Mouse (Mus musculus): ENCODE measurements around the gene Gria1.

The Gria1 gene

DNA sequence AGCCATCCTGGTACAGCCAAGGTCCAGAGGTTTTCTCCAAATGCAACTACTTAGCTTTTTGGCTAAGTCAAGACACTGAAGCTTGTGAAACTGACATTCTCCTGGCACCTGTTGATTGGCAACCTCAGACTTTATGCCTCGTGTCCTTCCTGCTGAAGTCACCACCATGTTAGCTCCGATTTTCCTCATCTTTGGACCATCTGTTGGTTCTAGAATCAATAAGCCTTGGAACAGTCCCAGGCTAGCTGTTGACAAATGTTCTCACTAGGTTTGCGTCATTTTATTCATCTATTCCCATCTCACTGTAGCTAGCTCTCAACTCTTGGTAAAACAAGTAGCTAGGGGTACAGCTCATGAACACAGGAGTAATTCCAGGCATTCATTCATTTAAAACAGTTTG lies 51.3 kb downstream of the Gria1 start:
- no peak for DNase-seq

DNA sequence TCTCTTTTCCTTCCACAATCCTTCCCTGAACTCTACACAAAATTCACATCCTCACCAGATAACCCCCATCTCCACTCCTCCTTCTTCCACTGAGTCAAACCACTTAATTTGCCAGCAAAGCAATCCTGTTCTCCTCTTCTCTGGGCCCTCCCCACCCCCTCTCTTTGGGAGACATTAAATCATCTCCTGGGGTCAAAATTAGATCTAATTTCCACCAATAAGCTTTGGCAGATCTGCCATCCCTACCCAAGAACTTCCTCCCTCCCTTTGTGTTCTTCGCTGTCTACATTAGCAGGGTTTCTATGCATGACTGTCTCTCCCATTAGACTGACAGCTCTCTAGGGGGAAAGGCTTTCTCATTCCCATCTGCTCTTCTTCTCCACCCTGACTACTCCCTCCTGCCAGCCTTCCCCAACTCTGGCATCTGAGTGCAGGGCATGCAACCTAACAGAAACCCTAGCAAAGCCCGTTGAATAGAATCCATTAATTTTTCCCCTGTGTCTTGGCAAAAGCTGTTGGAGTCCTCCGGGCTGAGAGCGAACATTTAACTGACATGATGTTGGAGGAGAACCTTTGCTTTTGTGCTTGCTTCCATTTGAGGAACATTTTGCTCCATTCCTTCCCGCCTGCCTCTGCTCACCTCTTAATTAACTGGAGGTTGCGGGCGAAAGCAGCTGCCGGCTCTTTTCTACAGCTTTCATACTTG lies 59.2 kb downstream of the Gria1 start:
- no peak for DNase-seq

DNA sequence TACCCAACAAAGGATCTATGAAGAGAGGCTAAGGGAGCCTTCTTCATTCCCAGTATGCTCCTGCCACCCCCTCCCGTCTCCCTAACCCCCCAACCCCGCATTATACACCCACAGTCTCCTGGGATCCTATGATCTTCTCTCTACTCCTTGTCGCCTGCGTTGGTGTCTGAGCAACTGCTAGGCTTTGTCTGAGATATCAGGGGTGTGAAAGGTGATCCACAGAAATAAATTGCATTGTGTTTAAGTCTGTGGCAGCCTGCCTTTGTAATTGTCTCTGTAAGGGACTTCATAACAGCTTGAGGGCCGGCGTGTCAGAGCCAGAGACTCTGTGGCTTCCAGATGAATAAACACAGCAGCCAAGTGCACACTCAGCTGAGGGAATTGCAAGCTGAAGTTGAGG lies 61.0 kb downstream of the Gria1 start:
- DNase-seq, result no peak

DNA sequence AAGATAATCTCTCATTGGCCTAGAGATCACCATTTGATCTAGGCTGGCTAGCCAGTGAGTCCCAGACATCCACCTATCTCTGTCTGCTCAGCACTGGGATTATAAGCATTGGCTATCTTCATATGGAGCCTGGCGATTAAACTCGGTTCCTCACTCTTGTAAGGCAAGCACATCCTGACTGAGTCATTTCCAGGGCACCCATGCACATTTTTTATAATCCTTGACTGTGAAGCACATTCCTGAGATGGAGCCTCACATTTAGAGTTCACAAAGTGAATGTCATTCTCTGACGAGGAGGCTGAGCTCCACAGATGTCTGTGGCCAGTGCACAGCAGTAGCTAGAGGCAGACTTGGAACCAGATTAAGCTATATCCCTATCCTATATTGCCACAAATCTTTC lies 68.2 kb downstream of the Gria1 start:
- no peak for DNase-seq

DNA sequence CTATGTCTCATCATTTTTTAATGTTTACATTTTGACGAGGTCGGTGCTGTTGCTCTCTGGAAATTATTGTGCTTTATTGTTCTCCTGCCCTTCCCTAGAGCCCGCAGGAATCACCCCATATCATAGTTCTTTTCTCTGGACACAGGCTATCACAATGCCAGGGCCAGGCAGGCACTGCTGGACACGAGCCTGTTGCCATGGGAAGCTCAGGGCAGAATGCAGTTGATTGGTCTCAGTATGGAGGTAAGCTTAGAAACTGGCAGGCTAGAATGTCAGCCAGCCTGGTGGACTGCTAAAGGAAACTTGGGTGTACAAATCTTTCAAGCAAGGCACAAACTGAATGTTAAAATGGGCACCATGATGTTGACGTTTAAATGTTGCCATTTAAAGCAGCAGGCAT lies 78.3 kb downstream of the Gria1 start:
- DNase-seq, result no peak

DNA sequence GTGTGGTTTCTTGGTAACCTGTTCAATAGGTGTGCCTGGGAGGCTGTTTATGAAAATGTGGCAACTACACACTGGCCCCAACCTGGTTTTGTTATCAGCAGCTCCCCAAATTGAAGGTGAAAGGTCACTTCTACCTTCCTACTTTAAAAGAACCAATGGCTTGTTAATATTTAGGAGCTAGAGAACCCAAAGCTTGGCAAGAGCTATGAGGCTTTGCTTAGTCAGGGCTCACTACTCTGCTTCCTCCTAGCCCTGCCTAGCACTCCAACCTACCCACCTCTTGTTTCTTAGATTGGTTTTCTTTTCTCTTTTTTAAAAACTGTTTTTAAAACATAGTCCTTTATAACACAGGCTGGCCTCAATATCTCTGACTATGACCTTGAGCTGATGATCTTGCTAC lies 79.5 kb downstream of the Gria1 start:
- no peak for DNase-seq

DNA sequence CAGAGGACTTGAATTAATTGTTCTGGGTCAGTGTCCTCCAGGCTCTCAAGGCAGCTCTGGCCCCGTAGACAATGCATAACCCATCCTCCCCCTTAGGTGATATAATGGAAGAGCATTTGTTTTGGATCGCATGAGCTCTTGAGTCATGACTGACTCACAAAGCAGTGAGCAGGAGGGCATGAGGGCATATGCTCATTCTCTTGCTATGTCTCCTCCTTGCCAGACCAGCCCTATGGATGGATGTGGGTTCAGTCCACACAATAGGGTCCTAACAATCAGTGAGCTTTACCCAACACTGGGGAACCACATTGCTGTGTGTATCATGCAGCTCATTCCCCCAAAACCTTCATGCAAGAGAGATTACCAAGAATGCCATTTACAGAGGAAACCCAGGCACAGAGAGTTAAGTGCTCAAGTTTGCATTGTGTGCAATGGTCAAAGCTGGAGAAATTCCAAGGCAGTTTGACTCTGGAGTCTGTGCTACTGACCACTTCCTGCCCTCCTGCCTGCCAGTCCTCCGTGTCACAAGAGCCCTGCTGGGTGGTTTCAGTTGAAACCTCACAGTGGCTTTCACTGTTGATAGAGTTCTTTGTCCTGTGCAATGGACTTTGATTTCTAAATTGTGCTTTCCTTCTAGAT lies 80.2 kb downstream of the Gria1 start:
- DNase-seq, result peak in 1 of 2 experiments; percentile 9

DNA sequence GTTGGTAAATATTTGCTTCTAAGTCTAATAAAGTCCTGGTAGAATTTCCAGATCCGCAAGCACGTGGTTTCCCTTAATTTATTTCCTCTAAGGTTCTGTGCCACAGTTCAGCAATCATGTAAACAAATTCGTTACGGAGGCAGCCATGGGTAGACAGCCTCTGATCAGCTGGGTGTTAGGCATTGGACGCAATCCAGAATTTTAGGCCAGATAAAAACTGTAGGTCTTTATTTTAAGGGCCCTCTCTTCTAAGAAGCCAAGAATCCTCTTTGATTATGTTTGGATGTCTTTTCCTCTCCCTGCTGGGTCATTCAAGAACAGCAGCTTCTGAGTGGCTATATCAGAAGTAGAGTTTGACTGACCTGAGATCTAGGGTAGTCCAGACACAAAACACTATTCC lies 89.3 kb downstream of the Gria1 start:
- DNase-seq, result peak; percentile 13 to 33

DNA sequence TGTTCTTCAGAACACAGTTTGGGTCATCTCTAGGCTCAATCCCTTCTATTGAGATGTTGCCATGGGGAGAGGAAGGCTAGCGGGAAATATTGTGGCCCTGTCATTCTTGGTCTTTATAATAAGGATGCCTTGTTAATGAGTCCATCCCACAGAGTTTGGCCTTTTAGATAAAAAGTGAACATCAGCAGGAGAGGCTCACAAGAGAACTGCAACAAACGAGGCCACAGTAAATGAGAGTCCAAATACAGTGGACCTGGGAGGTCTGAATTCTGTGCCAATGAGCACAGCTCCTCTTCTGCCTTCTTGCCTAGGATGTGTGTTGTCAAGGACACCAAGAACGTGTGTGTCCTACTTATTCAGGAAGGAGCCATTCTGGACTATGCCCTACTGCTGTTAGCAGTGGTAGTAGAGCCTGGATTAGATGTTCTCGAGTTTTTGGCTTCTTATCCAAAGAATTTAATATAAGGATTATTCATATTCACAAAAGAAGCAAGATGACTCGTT lies 92.6 kb downstream of the Gria1 start:
- no peak for DNase-seq

DNA sequence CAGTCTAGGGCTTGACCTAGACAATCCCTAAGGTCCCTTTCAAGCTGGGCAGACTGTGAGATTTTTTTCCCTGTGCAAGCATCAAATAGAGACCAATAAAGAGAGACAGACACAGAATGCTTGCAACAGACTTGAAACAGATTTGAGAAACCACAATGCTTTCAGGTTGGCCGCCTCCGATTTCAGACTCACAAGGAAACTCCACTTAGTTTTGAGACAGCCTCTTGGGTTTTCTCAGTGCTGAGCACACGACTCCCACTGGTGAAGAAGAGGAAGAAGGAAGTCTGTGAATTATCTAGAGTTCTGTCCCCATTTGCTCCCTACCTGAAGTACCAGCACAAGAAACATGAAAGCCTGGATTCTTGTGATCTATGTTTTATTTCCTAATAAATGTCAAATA lies 94.5 kb downstream of the Gria1 start:
- no peak for DNase-seq

DNA sequence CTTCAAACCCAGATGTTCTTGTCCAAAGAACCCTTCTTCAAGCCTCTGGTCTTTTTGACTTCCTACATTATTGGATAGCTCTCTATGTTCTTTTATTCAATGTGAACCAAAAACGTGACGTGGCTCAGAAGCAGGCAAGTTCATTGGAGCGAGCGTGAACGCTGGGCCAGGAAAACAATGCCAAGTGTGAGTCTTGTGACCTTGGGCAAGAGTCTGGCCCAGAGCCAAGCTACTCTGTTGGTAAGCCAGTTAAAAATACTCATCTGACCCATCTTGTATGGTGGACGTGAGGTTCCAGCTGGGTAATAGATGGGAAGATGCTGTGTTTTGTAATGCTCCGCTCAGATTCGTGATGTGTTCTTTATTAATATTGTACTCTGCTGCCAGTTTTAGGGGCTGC lies 101.2 kb downstream of the Gria1 start:
- DNase-seq, result peak in 1 of 2 experiments; percentile 19

DNA sequence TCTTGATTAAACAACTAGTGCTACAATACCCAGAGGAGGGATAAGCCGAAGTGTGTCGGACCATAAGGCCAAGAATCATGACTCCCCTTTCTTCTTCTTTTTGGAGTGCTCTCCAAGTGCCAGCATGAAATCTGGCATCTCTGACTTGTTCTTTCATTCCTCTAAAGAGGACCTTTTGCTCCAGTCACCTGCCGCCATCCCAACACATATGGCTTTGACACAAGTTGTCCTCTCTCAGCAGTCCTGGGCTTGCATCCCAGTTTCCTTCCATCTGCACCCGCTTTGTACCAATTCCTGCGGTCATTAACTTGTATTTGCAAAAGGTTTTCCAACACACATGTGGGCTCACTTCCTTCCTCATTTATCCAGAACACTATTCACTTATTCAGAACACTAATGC lies 103.2 kb downstream of the Gria1 start:
- DNase-seq, result no peak

DNA sequence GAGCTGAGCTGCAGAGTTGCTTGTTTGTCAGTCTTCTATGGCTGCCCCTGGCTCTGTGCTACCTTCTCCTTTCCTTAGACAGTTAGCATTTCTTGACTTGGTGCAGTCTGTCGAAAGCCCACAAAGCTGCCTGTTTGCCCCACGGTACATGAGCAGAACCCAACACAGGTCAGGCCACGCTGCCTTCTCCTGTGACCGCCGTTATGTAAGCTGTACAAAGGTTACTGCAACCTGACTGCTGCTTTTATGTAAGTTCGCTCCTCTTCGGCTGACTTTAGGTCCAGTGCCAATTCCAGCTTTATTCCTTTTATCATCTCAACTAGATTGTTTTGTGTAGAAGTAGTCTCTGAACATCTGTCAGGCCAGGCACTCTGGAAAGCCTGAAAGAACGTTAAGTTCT lies 115.9 kb downstream of the Gria1 start:
- DNase-seq, result peak; percentile 72 to 80

DNA sequence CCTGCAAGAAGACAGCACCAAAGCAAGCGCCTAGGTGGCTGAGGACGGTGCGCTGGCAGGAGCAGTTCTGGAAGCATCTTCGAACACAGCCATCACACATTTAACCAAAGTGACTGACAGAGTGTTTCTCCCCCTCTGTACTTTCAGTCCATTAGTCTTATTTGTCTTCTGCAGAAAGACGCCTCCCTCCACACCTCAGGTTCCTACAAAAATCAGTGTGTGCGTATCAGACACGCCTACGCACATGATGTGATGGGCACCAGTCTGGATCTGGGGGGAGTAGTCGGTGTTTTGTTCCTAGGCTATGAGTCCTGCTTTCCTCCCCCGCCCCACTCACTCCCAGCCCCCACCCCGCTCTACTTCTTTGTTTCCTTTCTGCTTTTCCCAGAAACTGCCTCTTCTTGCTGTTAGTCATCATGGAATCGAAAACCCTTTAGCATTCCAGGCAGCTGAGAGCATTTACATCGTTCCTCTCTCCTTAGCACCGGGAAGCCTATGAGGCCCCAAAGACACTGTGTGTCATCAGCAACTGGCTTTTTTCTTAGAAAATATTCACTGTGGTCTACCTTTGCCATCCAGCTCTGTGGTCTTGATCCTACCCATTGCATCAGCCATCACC lies 129.1 kb downstream of the Gria1 start:
- no peak for DNase-seq

DNA sequence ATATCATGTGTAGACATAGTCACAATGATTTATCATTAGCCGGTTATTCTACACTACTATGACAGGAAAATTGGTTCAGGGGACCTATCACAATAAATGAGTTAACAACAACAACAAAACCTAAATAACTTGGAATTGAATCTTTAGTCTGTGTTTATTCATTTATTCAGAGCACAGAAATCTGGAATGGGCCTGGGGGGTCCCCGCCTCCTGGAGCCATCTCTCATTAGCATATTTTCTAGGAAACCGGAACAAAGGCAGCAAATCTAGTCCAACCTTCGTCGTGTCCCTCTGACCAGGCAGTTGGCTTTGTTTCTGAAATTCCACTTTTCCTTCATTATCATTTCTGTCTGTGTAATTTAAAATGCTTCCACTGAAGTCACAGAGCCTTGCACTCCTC lies 132.5 kb downstream of the Gria1 start:
- no peak for DNase-seq

DNA sequence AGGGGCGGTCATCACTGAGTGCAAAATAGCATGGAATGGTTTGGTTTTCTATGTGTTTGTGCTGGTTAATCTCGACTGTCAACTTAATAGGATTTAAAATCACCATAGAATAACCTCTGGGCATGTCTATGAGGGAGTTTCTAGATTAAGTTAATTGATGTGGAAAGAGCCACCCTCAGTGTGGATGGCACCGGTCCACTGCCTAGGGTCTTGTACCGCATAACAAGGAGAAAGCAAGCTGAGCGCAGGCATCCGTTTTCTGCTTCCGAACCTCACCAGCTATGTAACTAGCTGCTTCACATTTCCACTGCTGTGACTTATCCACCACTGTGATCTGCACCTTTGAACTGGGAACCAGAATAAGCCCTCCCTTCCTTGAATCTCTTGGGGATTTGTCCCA lies 134.0 kb downstream of the Gria1 start:
- no peak for DNase-seq

DNA sequence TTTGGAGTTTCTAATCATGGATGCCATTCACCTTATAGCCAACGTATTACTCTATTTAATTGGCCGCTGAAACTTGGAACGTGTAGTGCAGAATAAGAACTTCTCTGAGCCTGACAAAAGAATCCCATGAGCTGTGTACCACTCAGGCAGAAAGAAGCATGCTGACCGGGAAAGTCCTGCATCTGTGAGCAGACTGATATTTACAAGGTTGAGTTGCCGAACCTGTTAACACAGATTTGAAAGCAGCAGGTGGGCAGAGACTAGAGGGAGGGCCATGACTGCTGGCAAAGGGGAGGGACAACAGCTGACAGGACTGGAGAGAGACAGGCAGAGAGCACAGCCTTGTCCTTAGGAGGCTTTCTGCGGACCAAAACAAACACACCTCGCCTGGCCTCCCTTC lies 134.5 kb downstream of the Gria1 start:
- DNase-seq, result no peak

DNA sequence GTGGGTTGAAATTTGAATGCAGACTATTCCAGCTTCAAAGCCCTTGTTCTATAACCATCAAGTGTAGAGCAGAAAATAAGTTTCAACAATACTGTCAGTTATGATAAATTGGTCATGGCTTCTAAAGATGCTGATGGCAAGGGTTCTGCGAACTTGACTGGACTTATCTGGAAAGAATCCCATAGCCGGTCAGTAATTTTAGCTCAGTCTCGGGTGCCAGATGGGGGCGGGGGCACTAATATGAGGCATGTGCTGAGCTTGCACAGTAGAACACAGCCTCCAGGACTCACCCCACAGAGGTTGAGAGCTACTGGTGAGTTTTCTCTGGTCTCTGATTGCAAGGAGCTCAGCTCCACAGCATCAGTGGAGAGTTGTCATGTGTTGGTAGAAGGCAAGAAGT lies 140.5 kb downstream of the Gria1 start:
- DNase-seq, result peak; percentile 3 to 13

DNA sequence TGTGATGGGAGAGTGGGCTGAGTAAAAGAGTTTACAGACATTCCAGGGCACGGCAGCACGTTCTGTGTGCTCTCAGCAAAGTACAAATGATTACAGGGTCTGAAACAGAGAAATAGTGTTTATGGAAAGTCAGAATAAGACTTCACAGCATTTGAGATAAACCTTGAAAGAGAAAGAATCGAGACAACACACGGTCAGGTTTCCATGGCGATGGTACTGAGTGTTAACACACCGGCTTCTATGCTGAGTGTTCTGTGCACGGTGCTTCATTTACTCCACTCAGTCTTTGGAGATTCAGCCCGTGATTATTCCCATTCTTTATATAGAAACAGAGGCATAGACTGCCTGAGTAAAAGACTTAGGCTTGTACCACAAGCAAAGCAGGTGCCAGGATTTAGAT lies 143.8 kb downstream of the Gria1 start:
- no peak for DNase-seq

DNA sequence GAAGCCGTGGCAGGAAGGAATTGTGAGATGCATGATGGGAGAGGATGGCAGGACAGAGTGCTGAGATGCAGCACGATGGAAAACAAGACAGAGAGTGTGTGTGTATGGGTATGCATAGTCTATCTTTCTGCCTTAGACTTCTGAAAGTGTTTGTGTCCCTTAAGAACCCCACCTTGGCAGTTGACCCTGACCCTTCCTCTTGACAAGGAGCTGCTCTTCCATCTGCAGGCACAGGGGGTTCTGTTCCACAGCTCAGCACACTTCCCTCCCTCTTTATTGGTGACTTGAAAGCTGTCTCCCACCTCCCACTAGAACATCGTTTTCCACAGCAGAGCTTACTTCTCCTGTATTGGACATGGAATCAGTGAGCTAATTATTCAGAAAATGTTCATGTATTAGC lies 148.2 kb downstream of the Gria1 start:
- DNase-seq, result no peak

DNA sequence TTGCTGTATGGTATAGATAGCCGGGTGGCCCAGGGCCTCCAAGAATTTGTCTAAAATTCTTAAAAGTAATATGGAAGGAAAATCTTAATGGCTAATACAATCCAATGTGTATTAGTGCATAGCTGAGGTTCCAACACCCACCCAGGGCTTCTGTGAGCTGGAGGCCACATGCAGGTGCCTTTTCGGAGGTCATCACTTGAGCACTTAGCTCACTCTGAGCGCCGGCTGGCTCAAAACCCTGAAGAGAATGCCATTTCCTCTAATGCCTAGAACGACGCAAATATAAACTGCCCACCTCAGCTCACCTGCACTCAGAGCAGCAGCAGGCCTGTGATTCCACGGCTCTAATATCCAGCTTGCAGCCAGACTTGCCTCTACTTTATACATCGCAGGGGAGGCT lies 148.9 kb downstream of the Gria1 start:
- no peak for DNase-seq

DNA sequence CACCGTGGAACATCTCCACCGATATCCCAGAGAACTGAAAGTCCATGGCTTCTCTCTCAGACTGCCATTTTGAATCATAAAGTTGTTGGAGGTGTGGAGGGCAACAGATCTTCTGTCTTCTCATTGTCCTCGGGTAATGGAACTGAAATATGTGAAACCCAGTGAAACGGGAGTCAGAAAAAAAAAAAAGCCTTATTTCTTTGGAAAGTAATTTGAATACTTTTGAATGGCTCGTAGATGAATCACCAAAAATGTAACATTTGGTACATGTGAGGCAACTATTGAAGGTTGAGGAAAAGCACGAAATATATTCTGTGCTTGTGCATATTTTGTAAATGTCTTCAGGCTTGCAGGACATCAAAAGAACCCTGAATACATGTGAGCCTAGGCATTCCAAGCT lies 151.7 kb downstream of the Gria1 start:
- DNase-seq, result no peak

DNA sequence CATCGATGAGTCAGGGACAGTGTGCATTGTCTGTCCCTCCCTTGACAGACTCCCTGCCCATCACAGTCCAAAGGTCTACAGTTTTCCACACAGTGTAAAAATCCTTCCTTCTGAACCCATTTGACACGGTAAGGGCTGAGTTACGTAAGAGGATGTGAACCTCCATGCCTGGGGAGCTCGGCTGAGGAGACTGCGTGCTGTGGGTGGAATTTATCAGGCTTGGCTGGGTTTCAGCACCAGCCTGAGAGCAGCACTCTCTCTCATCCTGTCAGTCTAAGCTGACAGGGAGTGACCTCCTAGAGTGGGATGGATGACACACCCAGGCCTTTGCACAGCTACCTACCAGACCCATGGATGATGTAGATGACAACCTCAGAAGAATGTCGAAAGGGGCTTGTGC lies 158.9 kb downstream of the Gria1 start:
- peak; percentile 9 to 15 for DNase-seq

DNA sequence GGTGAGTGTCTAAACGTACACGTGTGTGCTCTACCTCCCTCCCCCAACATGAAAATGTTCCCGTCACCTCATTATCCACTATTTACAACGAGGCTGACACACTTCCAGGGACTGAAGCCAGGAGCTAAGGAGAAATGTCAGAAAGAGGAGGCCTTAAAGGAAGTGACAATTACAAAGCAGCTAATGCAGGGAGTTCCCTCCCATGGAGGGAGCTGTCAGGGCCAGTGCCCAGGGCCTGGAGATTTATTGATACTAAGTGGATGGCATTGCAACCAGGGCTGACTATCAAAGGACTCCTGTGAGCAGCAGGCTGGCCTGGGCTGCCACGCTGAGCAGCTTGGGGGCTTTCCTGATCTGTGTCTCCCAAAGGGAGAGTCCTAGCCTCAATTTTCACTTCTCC lies 163.0 kb downstream of the Gria1 start:
- DNase-seq, result no peak
